Mouse (Mus musculus) frontal cortex, postnatal 36 days (tissue): ENCODE results near the gene Col1a2.

ENCODE experiments used
- DNase-seq, 2 experiments: peaks; one replicate each; pipeline ENCODE4 v3.0.0; 2022; ENCODE audit warnings: low spot score in 2 of 2

Col1a2 gene

GRCm38 (mm10) chr6:4504603-4505131, at the start of gene Col1a2:
Col1a2 (plus strand) TSS chr6:4504814.
- DNase-seq, result no peak

- DNase-seq, result no peak
Measured at GRCm38 (mm10) chr6:4455518-4455917, 49.1 kb upstream of the Col1a2 start.

- no peak for DNase-seq
Measured at GRCm38 (mm10) chr6:4455961-4456617, 48.5 kb upstream of the Col1a2 start.

DNA sequence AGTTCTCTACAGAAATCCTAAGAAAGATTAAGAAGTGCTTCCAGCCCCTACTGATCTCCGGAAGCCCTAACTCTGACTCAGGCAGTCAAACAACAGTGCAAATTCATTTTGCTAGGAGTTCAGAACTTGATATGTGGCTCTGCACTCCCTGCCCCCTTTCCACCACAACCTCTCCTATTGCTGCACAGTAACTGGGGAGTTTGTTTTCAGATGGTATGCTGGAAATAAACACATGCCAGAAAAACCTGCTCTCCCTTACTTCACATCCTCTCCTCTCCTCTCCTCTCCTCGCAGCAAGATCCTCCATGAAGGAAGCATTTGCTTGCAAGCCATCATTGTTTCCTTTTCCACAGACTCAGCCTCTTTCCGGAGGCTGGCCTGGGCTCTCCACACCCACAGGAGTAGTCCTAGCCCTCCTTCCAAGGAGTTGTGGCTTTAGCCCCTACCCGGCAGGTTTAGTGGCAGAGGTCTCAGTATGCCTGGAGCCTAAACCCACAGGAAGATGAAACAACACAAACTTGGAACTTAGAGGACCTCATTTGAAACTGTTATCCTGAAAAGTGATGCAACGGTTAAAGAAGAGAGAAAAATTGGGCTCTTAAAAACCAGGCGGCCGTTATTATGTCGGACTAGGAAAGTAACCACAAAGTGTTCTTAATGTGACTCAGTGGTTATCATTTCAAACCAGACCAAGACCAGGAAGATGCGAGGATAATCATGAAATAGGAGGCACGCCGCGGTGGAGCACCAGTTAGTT, 47.7 kb upstream of the Col1a2 start:
- no peak for DNase-seq

GRCm38 (mm10) chr6:4457555-4457996, 47.0 kb upstream of the Col1a2 start:
- DNase-seq, result no peak

- no peak for DNase-seq
Measured at GRCm38 (mm10) chr6:4465320-4465719, 39.3 kb upstream of the Col1a2 start.

DNA sequence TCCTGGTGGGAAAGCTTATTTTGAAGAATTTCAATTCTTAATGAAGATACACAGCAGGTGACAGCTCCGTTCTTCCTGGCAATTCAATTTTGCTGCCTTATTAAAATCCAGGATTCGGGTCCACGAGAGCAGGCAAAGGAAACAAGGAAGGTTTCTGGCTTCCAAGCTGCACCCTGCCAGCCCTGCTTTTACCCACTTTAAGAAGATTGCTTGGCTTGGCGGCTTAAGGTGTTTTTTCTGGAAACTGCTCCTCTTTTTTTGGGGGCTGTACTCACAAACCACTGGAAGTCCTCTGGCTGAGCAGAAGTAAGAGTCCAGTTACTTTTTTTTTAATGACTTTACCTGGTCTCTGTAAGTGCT, 21.1 kb upstream of the Col1a2 start:
- no peak for DNase-seq

- no peak for DNase-seq
Measured at GRCm38 (mm10) chr6:4483937-4484601, 20.5 kb upstream of the Col1a2 start.

- DNase-seq, result no peak
Measured at GRCm38 (mm10) chr6:4488349-4488748, 16.3 kb upstream of the Col1a2 start.

DNA sequence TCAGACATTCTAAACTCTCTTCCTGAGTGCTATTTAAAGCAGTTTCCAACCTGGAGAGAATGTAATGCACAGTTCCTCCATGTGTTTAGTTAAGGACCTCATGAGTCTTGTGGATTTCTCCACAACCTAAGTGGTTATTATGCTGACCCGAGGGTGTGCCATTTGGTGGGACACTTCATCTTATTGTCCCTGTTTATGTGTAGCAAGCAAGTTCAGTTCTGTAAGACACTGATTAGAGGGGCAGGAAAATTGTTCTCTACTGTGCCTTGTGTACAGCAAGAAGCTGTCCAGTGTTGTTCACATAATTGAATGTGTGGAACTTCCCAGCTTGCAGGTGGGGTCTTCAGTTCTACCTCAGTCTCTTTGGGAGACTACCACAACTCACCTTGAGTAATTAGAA, 15.6 kb upstream of the Col1a2 start:
- no peak for DNase-seq

GRCm38 (mm10) chr6:4489366-4490245, 15.0 kb upstream of the Col1a2 start:
- no peak for DNase-seq

- no peak for DNase-seq
Measured at GRCm38 (mm10) chr6:4493666-4494065, 10.9 kb upstream of the Col1a2 start.

DNA sequence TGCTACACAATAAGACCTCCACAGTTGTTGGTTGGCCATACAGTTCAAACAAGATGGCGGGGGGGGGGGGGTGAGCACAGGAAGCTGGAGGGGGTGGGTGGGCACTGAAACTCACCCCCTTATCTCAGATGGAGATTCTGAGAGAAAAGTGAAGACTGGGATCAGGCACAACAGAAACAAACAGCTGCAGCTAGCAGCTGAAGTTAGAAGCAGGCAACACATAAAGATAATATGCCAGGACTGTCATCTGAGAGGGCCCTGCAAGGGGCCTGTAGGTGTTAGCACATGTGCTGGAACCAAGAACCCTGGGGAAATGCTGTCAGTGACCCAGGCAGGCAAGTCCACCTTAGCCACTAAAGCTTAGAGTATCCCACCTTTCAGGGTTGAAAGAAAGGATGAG, 8.2 kb upstream of the Col1a2 start:
- DNase-seq, result no peak

DNA sequence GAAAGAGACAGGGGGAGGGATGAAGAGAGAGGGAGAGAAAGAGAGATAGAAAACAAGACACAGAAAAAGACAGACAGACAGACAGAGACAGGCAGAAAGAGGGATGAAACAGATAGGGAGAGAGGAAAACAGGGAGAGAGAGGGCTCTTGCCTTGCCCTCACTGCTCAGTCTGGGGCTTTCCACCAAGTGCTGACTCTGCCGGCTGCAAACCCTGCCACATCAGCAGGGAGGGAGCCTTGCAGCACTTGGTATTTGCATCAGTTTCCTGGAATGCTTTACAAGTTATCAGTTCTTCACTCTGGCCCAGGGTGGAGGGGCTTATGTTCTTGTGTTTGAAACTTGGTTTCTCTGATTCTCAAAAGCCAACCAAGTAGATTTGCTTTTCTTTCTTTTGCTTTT, 1.5 kb upstream of the Col1a2 start:
- DNase-seq, result no peak

GRCm38 (mm10) chr6:4505158-4505997, 764 bp downstream of the Col1a2 start:
- DNase-seq, result no peak

DNA sequence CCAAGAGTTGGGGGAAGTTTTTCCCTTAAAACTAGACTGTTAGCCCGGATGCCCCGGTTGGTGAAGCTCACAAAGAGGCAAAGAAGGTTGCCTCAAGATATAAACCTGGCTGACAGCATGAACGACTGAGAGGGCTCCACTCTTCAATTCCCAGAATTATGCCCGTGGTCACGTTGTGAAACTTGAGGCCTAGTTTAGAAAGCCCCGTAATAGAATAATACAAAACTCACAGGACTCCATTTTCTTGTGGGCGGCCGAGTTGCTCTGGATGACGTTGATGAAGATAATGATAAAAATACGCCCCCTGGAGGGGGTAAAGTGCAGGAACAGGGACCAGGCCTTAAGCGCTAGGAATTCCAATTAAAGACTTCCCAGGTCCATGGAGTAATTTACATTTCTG, 1.5 kb downstream of the Col1a2 start:
- no peak for DNase-seq

- DNase-seq, result no peak
Measured at GRCm38 (mm10) chr6:4506791-4507190, 2.2 kb downstream of the Col1a2 start.

DNA sequence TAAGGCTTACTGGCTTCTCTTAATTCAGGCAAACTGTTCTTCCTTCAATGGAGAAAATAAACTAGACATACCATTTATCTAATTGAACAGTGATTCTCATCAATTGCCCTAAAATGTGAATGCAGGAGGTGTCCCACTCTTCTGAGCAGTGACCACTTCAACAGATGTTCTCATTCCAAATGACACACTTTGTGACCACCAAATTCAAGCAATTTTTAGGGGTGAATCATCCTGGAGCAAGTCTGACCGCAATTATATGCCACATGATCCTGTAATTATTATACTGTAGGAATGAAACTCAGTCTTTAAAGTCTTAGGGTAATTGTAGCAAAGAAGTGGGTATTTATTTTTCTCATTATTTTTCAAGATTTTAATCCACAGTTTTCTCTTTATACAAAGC, 2.7 kb downstream of the Col1a2 start:
- no peak for DNase-seq

GRCm38 (mm10) chr6:4508279-4508678, 3.7 kb downstream of the Col1a2 start:
- no peak for DNase-seq

DNA sequence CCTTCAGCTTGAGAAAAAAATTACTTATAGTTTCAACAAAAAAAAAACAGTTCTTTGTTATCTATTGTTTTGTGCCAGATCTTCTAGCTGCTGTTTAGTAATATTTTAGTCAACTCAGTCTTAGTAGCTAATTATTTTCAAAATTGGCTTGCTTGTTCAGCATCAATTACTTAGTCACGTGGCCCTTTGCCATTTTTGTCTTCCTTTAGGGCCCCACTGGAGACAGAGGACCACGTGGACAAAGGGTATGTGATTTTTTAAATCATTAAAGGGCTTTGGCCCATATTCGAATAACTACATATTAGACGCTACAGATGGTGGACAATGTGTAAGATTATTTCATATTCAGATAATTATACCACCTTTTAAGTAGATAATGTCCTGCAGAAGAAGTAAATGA, 4.8 kb downstream of the Col1a2 start:
- no peak for DNase-seq

DNA sequence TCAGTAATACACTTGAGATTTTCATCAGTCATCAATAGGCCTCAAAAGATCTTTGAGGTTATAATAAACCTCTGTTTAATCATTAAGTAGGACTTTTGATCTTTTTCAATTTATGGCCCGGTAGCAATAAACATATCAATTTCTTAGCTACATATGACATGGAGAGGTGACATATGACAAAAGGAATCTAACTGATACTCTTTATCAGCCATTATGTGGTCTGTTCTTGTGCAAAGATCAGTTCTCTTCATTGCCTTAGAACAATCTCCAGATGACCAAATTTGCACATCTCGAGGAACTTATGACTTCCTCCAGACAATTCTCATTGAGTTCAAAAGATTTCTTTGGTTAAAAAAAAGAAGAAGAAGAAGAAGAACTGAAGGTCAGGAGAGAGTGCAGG, 10.1 kb downstream of the Col1a2 start:
- no peak for DNase-seq
